Mouse (Mus musculus) lung, embryonic 15.5 days (tissue): ENCODE results near the gene Gpx3. TPM values are rescaled to one million over a fixed set of nuclear protein-coding genes. Genes with fewer than 3 reads are reported as not detected.
A peak's percentile ranks its signal among the peaks of the same experiment; 100 is the strongest.

Experiments
- ATAC-seq: fragments of 200-750 bp; cut with Nextera tagmentation; 2 replicates; pipeline ENCODE4 v1.8.0; 2017; ENCODE audit warnings: moderate number of reproducible peaks, borderline replicate concordance; ENCODE audit not compliant: low FRiP score, low TSS enrichment; ENCODE audit errors: extremely low read depth
- H3K27ac ChIP-seq: fragments of 300-500 bp; sonication (generic); 2 replicates; pipeline ENCODE4 v1.5.1; 2015; ENCODE audit warnings: moderate library complexity, mild to moderate bottlenecking, inconsistent platforms
- H3K27me3 ChIP-seq: fragments of 300-500 bp; sonication (generic); 2 replicates; pipeline ENCODE4 v1.6.1; 2015; ENCODE audit warnings: inconsistent platforms
- H3K36me3 ChIP-seq: fragments of 300-500 bp; sonication (generic); 2 replicates; pipeline ENCODE4 v1.6.1; 2015; ENCODE audit warnings: inconsistent platforms
- H3K4me1 ChIP-seq: fragments of 300-500 bp; sonication (generic); 2 replicates; pipeline ENCODE4 v1.6.1; 2015; ENCODE audit warnings: inconsistent platforms
- H3K4me2 ChIP-seq: fragments of 300-500 bp; sonication (generic); 2 replicates; pipeline ENCODE4 v1.6.1; 2015; ENCODE audit warnings: inconsistent platforms, mild to moderate bottlenecking, moderate library complexity
- H3K4me3 ChIP-seq: fragments of 300-500 bp; sonication (generic); 2 replicates; pipeline ENCODE4 v1.5.1; 2015; ENCODE audit warnings: mild to moderate bottlenecking, inconsistent platforms
- H3K9ac ChIP-seq: fragments of 300-500 bp; sonication (generic); 2 replicates; pipeline ENCODE4 v1.6.1; 2015; ENCODE audit warnings: inconsistent platforms
- H3K9me3 ChIP-seq: fragments of 300-500 bp; sonication (generic); 2 replicates; pipeline ENCODE4 v1.6.1; 2016; ENCODE audit warnings: inconsistent platforms
- WGBS: fragments of 180-500 bp; shearing (Covaris S2); methylation state at CpG from one replicate; pipeline ENCODE4 v1.1.7; 2015; 5-methylcytosine and 5-hydroxymethylcytosine counted together
- polyA plus RNA-seq: library from polyadenylated mRNA; unstranded; fragments of >200 nt; fragmentation: Nextera tagmentation; extraction: Ambion mirVana; gene quantifications from 2 replicates; pipeline ENCODE4 v1.2.1, GENCODE M21; 2015

Gpx3 gene
- polyA plus RNA-seq, 1 experiment from 2014 or later = 200 TPM

DNA sequence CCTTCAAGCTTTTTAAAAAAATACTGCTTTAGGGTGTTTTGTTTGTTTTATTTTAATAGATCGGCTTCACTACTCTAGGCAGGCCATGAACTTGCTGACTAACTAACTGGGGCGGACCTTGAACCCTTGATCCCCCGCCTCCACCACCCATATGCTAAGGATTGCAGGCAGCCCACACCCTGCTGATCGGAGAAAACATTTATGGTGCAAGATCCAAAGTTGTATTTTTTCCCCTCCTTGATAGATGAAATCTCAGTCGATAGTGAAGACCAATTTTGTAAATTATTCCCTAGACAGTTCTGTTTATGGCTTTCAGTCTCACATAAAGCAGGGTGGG lies 35.2 kb upstream of the Gpx3 start:
- peak overlapping the region; percentile 90 for H3K9ac ChIP-seq
- WGBS = 1% methylated on average over 5 of the region's 5 CpGs
- peak overlapping the region; percentile 57 for H3K4me2 ChIP-seq
- H3K27me3 ChIP-seq = no peaks in the 10 kb centered on the region
- no peaks in the 10 kb centered on the region for H3K9me3 ChIP-seq
- ATAC-seq = peak; percentile 28; the same call in 1 of the 2 replicates
- H3K27ac ChIP-seq = peak overlapping the region; percentile 89
- peaks cover 27% of the 10 kb centered on the region for H3K36me3 ChIP-seq
- peak overlapping the region; percentile 80 for H3K4me3 ChIP-seq
- H3K4me1 ChIP-seq = peaks cover 17% of the 10 kb centered on the region

DNA sequence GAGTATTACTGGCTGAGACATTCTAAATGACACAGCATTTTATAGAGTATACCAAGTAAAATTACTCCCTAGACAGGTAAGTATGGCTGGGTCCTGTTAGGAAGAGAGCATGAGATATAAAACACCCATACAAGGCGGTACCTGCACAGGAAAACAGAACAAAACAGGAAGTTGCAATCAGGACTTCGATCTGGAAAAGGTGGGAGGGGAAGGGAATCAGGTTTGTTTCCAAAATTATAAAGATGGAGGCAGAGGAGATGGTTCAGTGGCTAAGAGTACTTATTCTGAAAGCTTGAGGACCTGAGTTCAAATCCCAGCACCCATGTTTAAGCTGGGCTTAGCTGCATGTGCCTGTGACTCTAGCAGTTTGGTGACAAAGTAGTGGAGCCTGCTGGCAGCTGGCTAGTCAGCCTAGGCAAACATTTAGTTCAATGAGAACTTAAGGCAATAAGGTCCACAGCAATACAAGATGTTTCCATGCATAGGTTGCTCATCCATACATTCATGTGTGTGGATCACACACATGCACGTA lies 34.3 kb upstream of the Gpx3 start:
- H3K9ac ChIP-seq = no peak overlapping the region
- peak overlapping the region; percentile 80 for H3K4me3 ChIP-seq

DNA sequence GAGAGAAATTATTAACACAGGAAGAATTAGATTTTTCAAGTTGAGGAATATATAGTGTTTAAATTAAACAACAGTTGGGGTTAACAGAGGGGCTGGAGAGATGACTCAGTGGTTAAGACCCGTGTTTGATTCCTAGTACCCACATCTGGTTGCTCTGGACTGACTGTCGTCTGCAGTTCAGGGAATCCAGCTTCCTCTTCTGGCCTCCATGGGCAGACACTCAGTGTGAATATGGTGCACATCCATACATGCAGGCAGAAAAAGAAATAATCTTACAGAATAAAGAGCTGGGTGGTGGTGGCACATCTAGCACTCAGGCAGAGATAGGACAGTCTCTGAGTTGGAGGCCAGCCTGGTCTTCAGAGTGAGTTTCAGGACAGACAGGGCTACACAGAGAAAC lies 33.8 kb upstream of the Gpx3 start:
- no peak for ATAC-seq
- Histone ChIP-seq H3K4me2 (peak overlapping the region; percentile 7; the same call in 1 of the 2 replicates), H3K27ac (no peak overlapping the region), H3K9me3 (no peaks in the 10 kb centered on the region), H3K4me3 (no peak overlapping the region; the same call in 1 of the 2 replicates), H3K9ac (no peak overlapping the region), H3K4me1 (peaks cover 17% of the 10 kb centered on the region), H3K27me3 (no peaks in the 10 kb centered on the region), H3K36me3 (peaks cover 41% of the 10 kb centered on the region)
- 54% methylated on average over 2 of the region's 2 CpGs for whole genome bisulfite sequencing

More for the DNA sequence above, 34.3 kb upstream of the Gpx3 start:
- H3K27me3 ChIP-seq = no peaks in the 10 kb centered on the region
- H3K9me3 ChIP-seq = no peaks in the 10 kb centered on the region
- 73% methylated on average over 3 of the region's 3 CpGs for WGBS
- H3K36me3 ChIP-seq = peaks cover 36% of the 10 kb centered on the region
- no peak overlapping the region for H3K27ac ChIP-seq
- ATAC-seq = no peak
- peaks cover 17% of the 10 kb centered on the region for H3K4me1 ChIP-seq
- peak overlapping the region; percentile 57 for H3K4me2 ChIP-seq

DNA sequence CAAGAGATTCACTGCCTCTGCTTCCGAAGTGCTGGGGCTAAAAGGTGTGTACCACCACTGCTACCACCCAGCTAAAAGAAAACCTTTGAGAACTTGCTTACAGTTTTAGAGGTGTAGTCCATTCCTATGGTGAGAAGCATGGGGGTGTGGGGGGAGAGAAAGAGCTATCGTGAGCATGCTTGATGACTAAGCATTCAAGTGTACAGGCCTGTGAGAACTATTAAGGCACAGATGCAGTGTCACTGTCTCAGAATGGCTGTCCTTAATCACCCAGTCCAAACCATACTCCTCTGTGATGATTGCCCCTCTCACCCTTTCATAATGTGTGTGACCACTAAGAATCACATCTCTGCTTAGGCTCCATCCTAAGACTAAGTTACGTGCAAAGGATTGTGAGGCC lies 32.9 kb upstream of the Gpx3 start:
- 73% methylated on average over 3 of the region's 3 CpGs for WGBS
- Histone ChIP-seq H3K9me3 (no peaks in the 10 kb centered on the region), H3K36me3 (peaks cover 50% of the 10 kb centered on the region)

DNA sequence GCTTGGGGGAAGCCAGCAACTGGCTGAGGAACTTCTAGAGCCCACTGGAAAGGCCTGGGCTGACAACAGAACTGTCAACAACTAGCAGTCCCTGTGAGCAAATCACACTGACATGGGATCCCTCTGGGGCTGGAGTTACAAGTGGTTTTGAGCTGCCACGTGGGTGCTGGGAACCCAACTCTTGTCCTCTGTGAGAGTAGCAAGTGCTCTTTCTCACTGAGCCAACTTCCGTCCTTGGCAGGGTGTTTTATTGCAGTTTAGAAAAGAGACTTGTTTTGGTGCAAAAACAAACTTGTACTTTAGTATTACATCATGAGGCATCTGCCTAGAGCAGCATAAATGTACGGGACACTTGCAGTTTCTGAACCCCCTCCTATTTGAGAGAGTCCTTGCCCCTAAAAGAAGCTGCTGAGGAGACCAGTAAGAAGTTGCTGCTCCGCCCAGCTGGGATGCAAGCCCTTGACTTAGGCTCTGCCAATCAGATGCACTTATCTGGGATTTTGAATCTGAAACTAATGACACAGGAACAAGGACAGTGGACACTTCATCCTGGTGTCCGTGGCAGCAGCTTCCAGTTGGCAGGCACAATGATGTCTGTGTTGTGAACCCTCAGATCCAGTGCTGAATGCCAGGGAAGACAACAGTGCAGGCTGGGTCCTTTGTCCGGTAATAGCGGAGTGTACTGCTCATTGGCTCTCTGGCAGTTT lies 30.3 kb upstream of the Gpx3 start:
- H3K27me3 ChIP-seq = no peaks in the 10 kb centered on the region
- H3K9me3 ChIP-seq = no peaks in the 10 kb centered on the region

More for the DNA sequence above, 32.9 kb upstream of the Gpx3 start:
- Histone ChIP-seq H3K27ac (no peak overlapping the region), H3K9ac (no peak overlapping the region), H3K4me1 (peaks cover 17% of the 10 kb centered on the region), H3K4me2 (no peak overlapping the region), H3K27me3 (no peaks in the 10 kb centered on the region), H3K4me3 (no peak overlapping the region)
- ATAC-seq = no peak

DNA sequence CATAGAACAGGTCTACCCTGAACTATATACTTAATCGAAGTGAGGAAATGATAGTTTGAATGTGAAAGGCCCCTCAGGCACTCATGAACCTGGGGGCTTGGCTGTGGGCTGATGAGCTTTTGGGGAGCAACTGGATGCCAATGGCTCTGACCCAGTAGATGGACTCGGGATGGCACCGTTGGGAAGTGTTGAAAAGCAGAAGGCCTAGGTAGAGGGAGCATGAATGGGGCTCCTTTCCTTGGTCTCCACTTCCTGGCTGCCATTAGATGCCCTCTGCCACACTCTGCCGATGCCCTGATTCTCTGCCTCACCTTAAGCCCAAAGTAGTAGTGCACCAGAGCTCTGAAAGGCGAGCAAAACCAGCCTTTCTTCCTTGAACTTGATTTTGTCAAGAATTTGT lies 26.2 kb upstream of the Gpx3 start:
- ATAC-seq = no peak
- WGBS = 88% methylated on average over 5 of the region's 5 CpGs
- H3K27me3 ChIP-seq = no peaks in the 10 kb centered on the region
- peaks cover 35% of the 10 kb centered on the region for H3K36me3 ChIP-seq
- no peak overlapping the region for H3K4me2 ChIP-seq
- peaks cover 12% of the 10 kb centered on the region for H3K4me1 ChIP-seq
- H3K9ac ChIP-seq = no peak overlapping the region
- no peak overlapping the region for H3K4me3 ChIP-seq
- no peak overlapping the region for H3K27ac ChIP-seq
- no peaks in the 10 kb centered on the region for H3K9me3 ChIP-seq

More for the DNA sequence above, 30.3 kb upstream of the Gpx3 start:
- H3K36me3 ChIP-seq = peaks cover 51% of the 10 kb centered on the region
- ATAC-seq = no peak
- H3K4me2 ChIP-seq = no peak overlapping the region
- H3K4me1 ChIP-seq = peaks cover 13% of the 10 kb centered on the region
- no peak overlapping the region for H3K27ac ChIP-seq
- H3K9ac ChIP-seq = no peak overlapping the region
- no peak overlapping the region for H3K4me3 ChIP-seq
- 77% methylated on average over 7 of the region's 7 CpGs for WGBS

DNA sequence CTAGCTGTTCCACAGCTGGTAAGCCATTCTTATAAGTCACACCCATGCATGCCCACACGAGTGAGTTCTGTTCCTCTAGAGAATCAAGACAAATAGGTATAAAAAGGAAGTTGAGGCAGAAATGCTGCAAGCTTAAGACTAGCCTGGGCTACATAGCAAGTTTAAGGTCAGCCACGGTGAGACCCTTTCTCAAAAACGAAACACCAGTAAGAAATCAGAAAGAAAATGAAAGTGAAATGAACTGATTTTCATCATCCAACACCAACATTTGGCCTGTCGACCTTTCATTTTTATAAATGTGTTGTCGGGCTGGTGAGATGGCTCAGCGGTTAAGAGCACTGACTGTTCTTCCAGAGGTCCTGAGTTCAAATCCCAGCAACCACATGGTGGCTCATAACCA lies 23.4 kb upstream of the Gpx3 start:
- no peaks in the 10 kb centered on the region for H3K27me3 ChIP-seq
- H3K4me3 ChIP-seq = no peak overlapping the region
- no peak overlapping the region for H3K27ac ChIP-seq
- H3K9me3 ChIP-seq = no peaks in the 10 kb centered on the region
- 75% methylated on average over 6 of the region's 6 CpGs for WGBS
- no peak overlapping the region for H3K4me2 ChIP-seq
- no peak for ATAC-seq
- peaks cover 20% of the 10 kb centered on the region for H3K4me1 ChIP-seq
- no peak overlapping the region for H3K9ac ChIP-seq
- peaks cover 6% of the 10 kb centered on the region for H3K36me3 ChIP-seq

DNA sequence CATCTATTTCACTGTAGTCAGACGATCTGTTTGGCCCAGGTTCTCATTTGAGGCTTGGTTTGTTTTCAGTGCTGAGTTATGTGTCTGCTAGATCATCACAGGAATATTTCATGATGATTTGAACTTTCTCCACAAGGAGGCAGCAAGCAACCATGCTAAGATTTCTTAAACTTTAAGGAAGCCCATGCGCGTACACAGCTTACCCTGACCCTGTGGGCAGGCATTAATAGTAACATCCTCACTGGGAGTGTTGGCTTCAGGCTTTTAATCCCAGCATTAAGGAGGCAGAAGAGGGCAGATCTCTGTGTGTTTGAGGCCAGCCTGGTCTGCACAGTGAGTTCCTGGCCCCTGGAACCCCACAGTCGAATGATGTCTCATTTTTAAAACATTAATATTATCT lies 22.8 kb upstream of the Gpx3 start:
- no peaks in the 10 kb centered on the region for H3K27me3 ChIP-seq
- H3K9me3 ChIP-seq = no peaks in the 10 kb centered on the region
- H3K4me2 ChIP-seq = no peak overlapping the region
- H3K4me1 ChIP-seq = peaks cover 24% of the 10 kb centered on the region
- WGBS = 11% methylated on average over 4 of the region's 4 CpGs
- no peak overlapping the region for H3K9ac ChIP-seq
- H3K27ac ChIP-seq = no peak overlapping the region; the same call in 1 of the 2 replicates
- no peak overlapping the region for H3K4me3 ChIP-seq
- ATAC-seq = peak; percentile 77; the same call in 1 of the 2 replicates
- peaks cover under 1% of the 10 kb centered on the region for H3K36me3 ChIP-seq

DNA sequence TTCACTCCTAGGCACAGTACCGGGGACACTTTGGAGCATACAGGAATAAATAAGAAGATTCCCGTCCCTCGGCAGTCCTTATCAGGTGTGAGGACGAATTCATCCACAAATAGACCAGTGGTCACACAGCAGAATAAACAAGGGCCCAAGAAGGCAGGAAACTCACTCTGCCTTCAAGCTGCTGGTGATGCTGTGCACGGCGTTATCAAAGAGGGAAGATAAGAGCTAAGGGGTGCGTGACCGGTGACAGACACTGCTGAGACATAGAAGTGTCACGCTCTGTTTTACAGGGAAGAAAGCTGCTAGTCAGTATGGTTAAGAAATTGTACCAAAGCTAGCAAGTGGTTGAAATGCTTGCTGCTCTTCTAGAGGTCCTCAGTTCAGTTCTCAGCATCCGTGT lies 22.3 kb upstream of the Gpx3 start:
- no peak overlapping the region for H3K9ac ChIP-seq
- no peak for ATAC-seq
- peaks cover 29% of the 10 kb centered on the region for H3K4me1 ChIP-seq
- H3K4me3 ChIP-seq = no peak overlapping the region
- H3K9me3 ChIP-seq = no peaks in the 10 kb centered on the region
- H3K27ac ChIP-seq = no peak overlapping the region
- no peaks in the 10 kb centered on the region for H3K27me3 ChIP-seq
- WGBS = 23% methylated on average over 10 of the region's 10 CpGs
- no peaks in the 10 kb centered on the region for H3K36me3 ChIP-seq
- no peak overlapping the region for H3K4me2 ChIP-seq

DNA sequence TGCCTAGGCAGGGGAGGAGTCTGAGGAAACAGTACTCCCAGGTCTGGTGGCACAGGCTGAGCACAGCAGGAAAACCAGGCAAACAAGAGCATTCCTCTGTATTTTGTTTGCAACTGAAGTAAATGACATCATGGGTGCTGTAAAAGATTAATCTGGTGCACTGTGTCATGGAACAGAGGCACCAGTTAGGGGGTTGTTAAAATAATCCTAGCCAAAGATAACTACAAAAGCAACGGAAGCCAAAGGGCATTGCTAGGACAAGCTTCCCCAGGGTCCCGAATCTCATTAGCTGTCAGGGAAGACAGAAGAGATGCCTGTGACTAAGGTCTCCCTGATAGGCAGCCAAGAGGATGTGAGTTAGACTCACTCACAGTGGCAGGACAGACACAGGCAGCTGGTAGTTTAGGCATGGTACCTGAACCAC lies 21.2 kb upstream of the Gpx3 start:
- H3K4me2 ChIP-seq = no peak overlapping the region
- no peak overlapping the region for H3K9ac ChIP-seq
- H3K9me3 ChIP-seq = no peaks in the 10 kb centered on the region
- no peak overlapping the region for H3K27ac ChIP-seq
- peaks cover 32% of the 10 kb centered on the region for H3K4me1 ChIP-seq
- 13% methylated on average over 2 of the region's 2 CpGs for WGBS
- ATAC-seq = no peak
- H3K4me3 ChIP-seq = no peak overlapping the region
- no peaks in the 10 kb centered on the region for H3K27me3 ChIP-seq
- H3K36me3 ChIP-seq = no peaks in the 10 kb centered on the region

DNA sequence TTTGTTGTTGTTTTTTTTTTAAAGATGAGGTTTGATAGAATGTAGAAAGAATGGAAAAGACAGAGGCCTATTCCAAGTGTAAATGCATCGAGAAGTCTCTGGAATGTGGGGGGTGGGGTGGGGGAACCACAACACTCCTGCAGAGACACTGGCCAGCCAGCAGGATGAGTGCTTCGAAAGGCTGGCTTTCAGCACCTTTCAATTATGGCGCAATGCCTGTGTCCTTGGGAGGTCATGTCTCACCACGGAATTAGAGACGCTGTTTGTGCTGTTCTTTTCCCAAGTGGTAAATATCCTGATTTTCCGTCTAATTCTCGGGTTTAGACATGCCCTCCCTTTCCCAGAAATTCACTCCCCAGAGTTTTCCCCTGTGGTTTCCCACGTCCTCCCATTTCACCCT lies 19.6 kb upstream of the Gpx3 start:
- Histone ChIP-seq H3K36me3 (no peaks in the 10 kb centered on the region), H3K9ac (no peak overlapping the region), H3K4me1 (peaks cover 32% of the 10 kb centered on the region), H3K4me2 (no peak overlapping the region), H3K9me3 (no peaks in the 10 kb centered on the region), H3K27me3 (no peaks in the 10 kb centered on the region), H3K27ac (no peak overlapping the region), H3K4me3 (no peak overlapping the region)
- 32% methylated on average over 8 of the region's 8 CpGs for WGBS
- ATAC-seq = no peak

DNA sequence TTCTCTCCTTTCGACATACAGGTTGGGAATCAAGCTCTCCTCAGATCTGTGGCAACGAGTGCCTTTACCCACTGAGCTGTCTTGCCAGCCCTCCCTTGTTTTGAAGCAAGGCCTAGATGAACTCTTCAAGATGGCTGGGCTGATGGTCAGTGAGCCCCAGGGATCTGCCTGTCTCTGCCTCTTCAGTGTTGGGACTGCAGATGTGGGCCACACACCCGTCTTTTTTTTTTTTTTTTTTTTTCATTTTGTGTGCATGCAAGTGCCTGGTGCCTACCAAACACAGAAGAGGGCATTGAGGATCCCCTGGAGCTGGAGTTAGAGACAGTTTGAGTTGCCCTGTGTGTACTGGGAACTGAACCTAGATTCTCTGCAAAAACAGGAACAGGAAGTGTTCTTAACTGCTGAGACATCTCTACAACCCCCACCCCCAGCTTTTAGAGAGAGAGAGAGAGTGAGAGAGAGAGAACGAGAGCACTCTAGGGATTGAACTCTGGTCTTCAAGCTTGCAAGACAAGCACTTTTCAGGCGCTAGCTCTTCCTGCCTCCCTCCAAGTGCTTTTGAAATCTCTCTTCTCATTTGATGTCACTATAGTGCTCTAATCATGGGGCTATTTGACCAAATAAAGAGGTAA lies 17.9 kb upstream of the Gpx3 start:
- Histone ChIP-seq H3K36me3 (no peaks in the 10 kb centered on the region), H3K27ac (peak overlapping the region; percentile 71), H3K9ac (no peak overlapping the region), H3K4me2 (no peak overlapping the region), H3K9me3 (no peaks in the 10 kb centered on the region), H3K27me3 (no peaks in the 10 kb centered on the region), H3K4me1 (peaks cover 32% of the 10 kb centered on the region), H3K4me3 (no peak overlapping the region)
- ATAC-seq = no peak
- WGBS = 67% methylated on average over 5 of the region's 5 CpGs
